In genomic region chr15:88245496-88246246, GRCm38 (mm10) we compare ENCODE assay signal across 20 mouse cellular contexts.
A peak's percentile ranks its signal among the peaks of the same experiment; 100 is the strongest.
DNase-seq lines count a peak whose midpoint lies in the region; ATAC-seq and TF ChIP-seq lines count a peak whose summit lies in the region.
"Had no signal": no experiment of that assay in that cellular context is flagged by ENCODE, and none has a peak within 500 bp of the region (broad histone marks: within the 10 kb centered on the region; RNA-seq: fewer than 3 reads in every experiment).

No protein-coding gene starts in this region.

- no peaks in the 10 kb centered on the region for H3K36me3 ChIP-seq in kidney, embryonic 16.5 days (ENCODE audit: insufficient read depth, low read length)
- H3K36me3 ChIP-seq in testis, adult 2 months (ENCODE audit: control insufficient read depth, insufficient read depth, low read length) = no peaks in the 10 kb centered on the region
- H3K36me3 ChIP-seq: embryonic facial prominence, embryonic 12.5 days; forebrain, embryonic 10.5 days; hindbrain, embryonic 15.5 days; limb, embryonic 12.5 days; midbrain, embryonic 10.5 days had no signal

- no peak overlapping the region for H3K9ac ChIP-seq in kidney, embryonic 16.5 days (replicated peaks; ENCODE audit: low read length)
- H3K9ac ChIP-seq: embryonic facial prominence, embryonic 12.5 days; hindbrain, embryonic 15.5 days; limb, embryonic 12.5 days; liver, embryonic 14.5 days had no signal

- TF ChIP-seq POLR2A in testis, adult 2 months (IDR thresholded peaks at IDR 0.05; ENCODE audit: control insufficient read depth, low read depth, low read length) = no peak

- TF ChIP-seq CTCF in testis, adult 2 months (IDR thresholded peaks at IDR 0.05; ENCODE audit: control insufficient read depth, insufficient read depth, insufficient replicate concordance, low read depth, low read length) = no peak

- no peak overlapping the region for H3K27ac ChIP-seq in kidney, embryonic 16.5 days (ENCODE audit: low read length)
- H3K27ac ChIP-seq in testis, adult 2 months (ENCODE audit: control insufficient read depth, insufficient read depth, low read depth, low read length) = no peak overlapping the region
- H3K27ac ChIP-seq: embryonic facial prominence, embryonic 12.5 days; forebrain, embryonic 10.5 days; hindbrain, embryonic 15.5 days; limb, embryonic 12.5 days; liver, embryonic 14.5 days; midbrain, embryonic 10.5 days had no signal

- DNase-seq in embryo, embryonic 10.5 days (ENCODE audit: low spot score) = peak; percentile 7
- DNase-seq in embryo, embryonic 9.5 days (ENCODE audit: extremely low spot score) = no peak
- peak; percentile 2 to 6 for DNase-seq in kidney, postnatal 4 days
- no peak for DNase-seq in testis, postnatal 10 days (ENCODE audit: low spot score)
- no peak for DNase-seq in layer of hippocampus, adult 11-12 months (ENCODE audit: low spot score)
- DNase-seq: cerebellum, adult 8-10 months; kidney, adult 18-20 months; kidney, postnatal 25 days; lung, postnatal 14 days; thymus, postnatal 14 days had no signal

- no peak overlapping the region for H3K4me3 ChIP-seq in kidney, embryonic 16.5 days (ENCODE audit: low read length)
- 0 out of 2 replicates have a peak overlapping the region, but pooled peaks have one; percentile 2 for H3K4me3 ChIP-seq in testis, adult 2 months (ENCODE audit: control insufficient read depth, low read depth, low read length)
- H3K4me3 ChIP-seq: embryonic facial prominence, embryonic 12.5 days; forebrain, embryonic 10.5 days; hindbrain, embryonic 15.5 days; limb, embryonic 12.5 days; midbrain, embryonic 10.5 days had no signal

- H3K4me2 ChIP-seq in kidney, embryonic 16.5 days (replicated peaks; ENCODE audit: low read depth, low read length) = no peak overlapping the region
- H3K4me2 ChIP-seq: embryonic facial prominence, embryonic 12.5 days; hindbrain, embryonic 15.5 days; limb, embryonic 12.5 days had no signal

- WGBS in kidney, embryonic 16.5 days = 54% methylated on average over 22 of the region's 22 CpGs

- H3K27me3 ChIP-seq in kidney, embryonic 16.5 days (ENCODE audit: insufficient read depth, low read length) = no peaks in the 10 kb centered on the region
- no peaks in the 10 kb centered on the region for H3K27me3 ChIP-seq in testis, adult 2 months (ENCODE audit: control insufficient read depth, insufficient read depth, low read length)

- no peak for ATAC-seq in kidney, embryonic 16.5 days (ENCODE audit: low FRiP score, low TSS enrichment)
- ATAC-seq in CD4-positive, CD25-positive, alpha-beta regulatory T cell, adult 4 months = no peak
- ATAC-seq: Patski had no signal

- no peaks in the 10 kb centered on the region for H3K9me3 ChIP-seq in kidney, embryonic 16.5 days (ENCODE audit: low read length)
- H3K9me3 ChIP-seq: embryonic facial prominence, embryonic 12.5 days; forebrain, embryonic 10.5 days; hindbrain, embryonic 15.5 days; limb, embryonic 12.5 days; midbrain, embryonic 10.5 days had no signal

- H3K4me1 ChIP-seq in kidney, embryonic 16.5 days (ENCODE audit: insufficient read depth, low read length) = no peaks in the 10 kb centered on the region
- peaks cover 3% of the 10 kb centered on the region; the same call in 1 of the 2 replicates for H3K4me1 ChIP-seq in testis, adult 2 months (ENCODE audit: control insufficient read depth, insufficient read depth, low read length)
- H3K4me1 ChIP-seq: embryonic facial prominence, embryonic 12.5 days; limb, embryonic 12.5 days had no signal

Comparison
In these comparisons a context has a peak if more than half of its experiments do, and no peak if none do; other contexts are left out.
1. DNase-seq: peak in embryo, embryonic 10.5 days (single experiment) and kidney, postnatal 4 days (2 of 2); none in embryo, embryonic 9.5 days (single experiment), testis, postnatal 10 days (single experiment) and layer of hippocampus, adult 11-12 months (single experiment).